ENCODE assay signal across 9 mouse cellular contexts in genomic region chr11:102223166-102223565, GRCm38 (mm10). TPM values are rescaled to one million over a fixed set of nuclear protein-coding genes. Genes with fewer than 3 reads are reported as not detected.
A peak's percentile ranks its signal among the peaks of the same experiment; 100 is the strongest.
DNase-seq lines count a peak whose midpoint lies in the region; ATAC-seq and TF ChIP-seq lines count a peak whose summit lies in the region.
"Had no signal": no experiment of that assay in that cellular context is flagged by ENCODE, and none has a peak within 500 bp of the region (broad histone marks: within the 10 kb centered on the region; RNA-seq: fewer than 3 reads in every experiment).

No protein-coding gene starts in this region.

- intact Hi-C loops in heart, postnatal 36 days (cut with DNase I), result no loop called here

- WGBS in heart, postnatal 0 days, result 24% methylated on average over 6 of the region's 6 CpGs
- WGBS in hindbrain, embryonic 14.5 days, result 36% methylated on average over 6 of the region's 6 CpGs

- no peak overlapping the region for H3K4me2 ChIP-seq in heart, postnatal 0 days (ENCODE audit: low read depth, low read length)
- no peak overlapping the region for H3K4me2 ChIP-seq in hindbrain, embryonic 14.5 days (replicated peaks)

- H3K27me3 ChIP-seq in heart, postnatal 0 days (ENCODE audit: control insufficient read depth, insufficient read depth, low read length), result no peaks in the 10 kb centered on the region
- H3K27me3 ChIP-seq in hindbrain, embryonic 14.5 days (ENCODE audit: control insufficient read depth, insufficient read depth, low read length), result no peaks in the 10 kb centered on the region

- H3K4me1 ChIP-seq in heart, postnatal 0 days (ENCODE audit: control insufficient read depth, insufficient read depth), result peaks cover 73% of the 10 kb centered on the region
- peaks cover 63% of the 10 kb centered on the region for H3K4me1 ChIP-seq in hindbrain, embryonic 14.5 days (replicated peaks; ENCODE audit: control insufficient read depth, insufficient read depth, low read length)

- no peak overlapping the region for H3K27ac ChIP-seq in heart, postnatal 0 days (ENCODE audit: low read depth)
- no peak overlapping the region for H3K27ac ChIP-seq in hindbrain, embryonic 14.5 days
- H3K27ac ChIP-seq: macrophage had no signal

- no peak for TF ChIP-seq EP300 in heart, postnatal 0 days (IDR thresholded peaks at IDR 0.05; ENCODE audit: low read depth)

- no peak overlapping the region for H3K9ac ChIP-seq in heart, postnatal 0 days (replicated peaks; ENCODE audit: low read depth, low read length)
- H3K9ac ChIP-seq in hindbrain, embryonic 14.5 days, result peak overlapping the region; percentile 25; the same call in 1 of the 2 replicates

- DNase-seq in heart, postnatal 0 days (ENCODE audit: low spot score), result peak; percentile 75
- DNase-seq in heart, postnatal 36 days, result no peak
- peak; percentile 81 for DNase-seq in CD4-positive helper T cell, adult 2 months (ENCODE audit: low read depth, low spot score)
- peak; percentile 43 for DNase-seq in adipocyte (ENCODE audit: low spot score)
- DNase-seq in hindbrain, embryonic 14.5 days (ENCODE audit: low spot score), result no peak
- DNase-seq in mesoderm, embryonic 11.5 days (ENCODE audit: low read depth, low spot score), result peak; percentile 69
- DNase-seq in thymus, postnatal 14 days, result peak; percentile 89
- no peak for DNase-seq in layer of hippocampus, adult 8-10 months (ENCODE audit: low spot score in 2 of 2)

- H3K36me3 ChIP-seq in heart, postnatal 0 days (replicated peaks; ENCODE audit: control insufficient read depth, insufficient read depth, low read length), result peaks cover 5% of the 10 kb centered on the region; the same call in 1 of the 2 replicates
- peaks cover 24% of the 10 kb centered on the region for H3K36me3 ChIP-seq in hindbrain, embryonic 14.5 days (replicated peaks; ENCODE audit: control insufficient read depth, insufficient read depth)

- no peak for ATAC-seq in heart, postnatal 0 days (ENCODE audit: insufficient read depth, low read depth)
- ATAC-seq in hindbrain, embryonic 14.5 days (ENCODE audit: low FRiP score), result no peak

- no peaks in the 10 kb centered on the region for H3K9me3 ChIP-seq in heart, postnatal 0 days (replicated peaks; ENCODE audit: control insufficient read depth, low read length)
- no peaks in the 10 kb centered on the region for H3K9me3 ChIP-seq in hindbrain, embryonic 14.5 days (ENCODE audit: control insufficient read depth, low read length)

- H3K4me3 ChIP-seq in heart, postnatal 0 days (ENCODE audit: low read depth, low read length), result no peak overlapping the region
- H3K4me3 ChIP-seq in hindbrain, embryonic 14.5 days (replicated peaks; ENCODE audit: low read length), result no peak overlapping the region

- peak; percentile 73 for TF ChIP-seq CTCF in heart, postnatal 0 days (IDR thresholded peaks at IDR 0.05; ENCODE audit: low read depth)

RNA-seq across cellular contexts. Expression of gene Hdac5, which starts 6.8 kb away (rescaled TPM):
- 194 and 287 TPM in 2 replicates for total RNA-seq in heart, postnatal 0 days (2014; rRNA removed; ENCODE audit: low replicate concordance)
- 51.4 and 67.2 TPM in 2 replicates for polyA plus RNA-seq in heart, postnatal 0 days (2015; fragmentation: Nextera tagmentation; extraction: Ambion mirVana)
- 100 to 1,000 TPM; 141 to 143 TPM for total RNA-seq in heart, postnatal 36 days (2021)
- polyA plus RNA-seq in hindbrain, embryonic 14.5 days (2014; fragmentation: Nextera tagmentation; extraction: Ambion mirVana), result 40.7 and 50.8 TPM in 2 replicates
- total RNA-seq in layer of hippocampus, adult 8-10 months (2022), result 100 to 1,000 TPM; 219 to 252 (median 232) TPM

RNA-seq across cellular contexts. Expression of gene BC030867, which starts 25.5 kb away (rescaled TPM):
- total RNA-seq in heart, postnatal 0 days (2014; rRNA removed; ENCODE audit: low replicate concordance), result 3.9 and 5.6 TPM in 2 replicates
- 2.2 and 2.9 TPM in 2 replicates for polyA plus RNA-seq in heart, postnatal 0 days (2015; fragmentation: Nextera tagmentation; extraction: Ambion mirVana)
- total RNA-seq in heart, postnatal 36 days (2021), result under 1 TPM; 0.14 to 0.25 TPM
- 1.8 and 2.9 TPM in 2 replicates for polyA plus RNA-seq in hindbrain, embryonic 14.5 days (2014; fragmentation: Nextera tagmentation; extraction: Ambion mirVana)
- 1 to 10 TPM in 1 of 4 experiments, under 1 TPM in 3; 0.62 to 1.2 (median 0.64) TPM for total RNA-seq in layer of hippocampus, adult 8-10 months (2022)

RNA-seq across cellular contexts. Expression of gene G6pc3, which starts 33.7 kb away (rescaled TPM):
- total RNA-seq in heart, postnatal 0 days (2014; rRNA removed; ENCODE audit: low replicate concordance), result 47.9 and 55.5 TPM in 2 replicates
- polyA plus RNA-seq in heart, postnatal 0 days (2015; fragmentation: Nextera tagmentation; extraction: Ambion mirVana), result 18.7 and 20.0 TPM in 2 replicates
- total RNA-seq in heart, postnatal 36 days (2021), result 10 to 100 TPM; 45.1 to 47.3 TPM
- 39.9 and 42.3 TPM in 2 replicates for polyA plus RNA-seq in hindbrain, embryonic 14.5 days (2014; fragmentation: Nextera tagmentation; extraction: Ambion mirVana)
- 10 to 100 TPM; 66.0 to 74.2 (median 70.4) TPM for total RNA-seq in layer of hippocampus, adult 8-10 months (2022)

RNA-seq across cellular contexts. Expression of gene Lsm12, which starts 38.1 kb away (rescaled TPM):
- 36.0 and 41.4 TPM in 2 replicates for total RNA-seq in heart, postnatal 0 days (2014; rRNA removed; ENCODE audit: low replicate concordance)
- polyA plus RNA-seq in heart, postnatal 0 days (2015; fragmentation: Nextera tagmentation; extraction: Ambion mirVana), result 90.1 and 92.7 TPM in 2 replicates
- total RNA-seq in heart, postnatal 36 days (2021), result 10 to 100 TPM; 44.7 to 52.6 TPM
- polyA plus RNA-seq in hindbrain, embryonic 14.5 days (2014; fragmentation: Nextera tagmentation; extraction: Ambion mirVana), result 78.6 and 81.9 TPM in 2 replicates
- total RNA-seq in layer of hippocampus, adult 8-10 months (2022), result 10 to 100 TPM; 53.5 to 61.6 (median 58.8) TPM

RNA-seq across cellular contexts. Expression of gene Asb16, which starts 45.4 kb away (rescaled TPM):
- 0.99 and 1.2 TPM in 2 replicates for total RNA-seq in heart, postnatal 0 days (2014; rRNA removed; ENCODE audit: low replicate concordance)
- polyA plus RNA-seq in heart, postnatal 0 days (2015; fragmentation: Nextera tagmentation; extraction: Ambion mirVana), result 0.07 TPM in 2 replicates
- total RNA-seq in heart, postnatal 36 days (2021), result 1 to 10 TPM in 1 of 2 experiments, under 1 TPM in 1; 0.73 to 1.1 TPM
- 0.07 and 0.18 TPM in 2 replicates for polyA plus RNA-seq in hindbrain, embryonic 14.5 days (2014; fragmentation: Nextera tagmentation; extraction: Ambion mirVana)
- 1 to 10 TPM; 2.1 to 2.4 (median 2.2) TPM for total RNA-seq in layer of hippocampus, adult 8-10 months (2022)
- polyA plus RNA-seq: macrophage had no signal

Comparison
In these comparisons a context has a peak if more than half of its experiments do, and no peak if none do; other contexts are left out.
1. DNase-seq: peak in heart, postnatal 0 days (single experiment), CD4-positive helper T cell, adult 2 months (single experiment), adipocyte (single experiment), mesoderm, embryonic 11.5 days (single experiment) and thymus, postnatal 14 days (single experiment); none in heart, postnatal 36 days (0 of 2), hindbrain, embryonic 14.5 days (single experiment) and layer of hippocampus, adult 8-10 months (0 of 2).